In the genomic region with DNA sequence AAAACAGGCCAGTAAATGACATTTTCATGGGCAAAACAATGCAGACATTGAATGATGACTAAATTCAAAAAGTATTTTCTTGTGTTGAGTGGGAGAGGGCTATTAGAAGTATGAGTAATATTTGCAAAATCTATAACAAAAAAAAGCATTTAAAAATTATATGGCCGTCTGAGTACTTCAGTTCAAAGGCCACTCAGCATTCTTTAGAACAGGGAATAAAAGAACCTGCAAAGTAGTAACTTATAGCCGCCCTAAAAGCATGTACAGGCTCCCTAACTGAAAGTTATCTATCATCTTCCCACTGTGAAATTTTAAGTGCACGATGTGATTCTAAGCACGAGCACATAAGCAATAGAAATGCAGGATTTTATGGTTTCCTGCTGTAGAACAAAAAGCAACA, we compare ENCODE assay signal across 7 mouse cellular contexts. TPM values are rescaled to one million over a fixed set of nuclear protein-coding genes. Genes with fewer than 3 reads are reported as not detected.
DNase-seq lines count a peak whose midpoint lies in the region; ATAC-seq lines count a peak whose summit lies in the region.

No protein-coding gene starts in this region.

- H3K36me3 ChIP-seq in kidney, embryonic 16.5 days (ENCODE audit: insufficient read depth, low read length): no peaks in the 10 kb centered on the region
- H3K36me3 ChIP-seq in embryonic facial prominence, embryonic 15.5 days: no peaks in the 10 kb centered on the region
- H3K36me3 ChIP-seq in hindbrain, embryonic 15.5 days: no peaks in the 10 kb centered on the region
- H3K36me3 ChIP-seq in midbrain, embryonic 15.5 days (replicated peaks): no peaks in the 10 kb centered on the region

- no peak overlapping the region for H3K4me3 ChIP-seq in kidney, embryonic 16.5 days (ENCODE audit: low read length)
- peak overlapping the region; percentile 88; the same call in 1 of the 2 replicates for H3K4me3 ChIP-seq in embryonic facial prominence, embryonic 15.5 days (replicated peaks)
- H3K4me3 ChIP-seq in hindbrain, embryonic 15.5 days: no peak overlapping the region; the same call in 1 of the 2 replicates
- H3K4me3 ChIP-seq in midbrain, embryonic 15.5 days: peak overlapping the region; percentile 93; the same call in 1 of the 2 replicates

- H3K27me3 ChIP-seq in kidney, embryonic 16.5 days (ENCODE audit: insufficient read depth, low read length): no peaks in the 10 kb centered on the region
- no peaks in the 10 kb centered on the region for H3K27me3 ChIP-seq in embryonic facial prominence, embryonic 15.5 days
- H3K27me3 ChIP-seq in hindbrain, embryonic 15.5 days: no peaks in the 10 kb centered on the region
- no peaks in the 10 kb centered on the region; the same call in 1 of the 2 replicates for H3K27me3 ChIP-seq in midbrain, embryonic 15.5 days (replicated peaks)

- H3K4me2 ChIP-seq in kidney, embryonic 16.5 days (replicated peaks; ENCODE audit: low read depth, low read length): peak overlapping the region; percentile 94
- peak overlapping the region; percentile 93 for H3K4me2 ChIP-seq in embryonic facial prominence, embryonic 15.5 days (replicated peaks)
- H3K4me2 ChIP-seq in hindbrain, embryonic 15.5 days: peak overlapping the region; percentile 92
- peak overlapping the region; percentile 94 for H3K4me2 ChIP-seq in midbrain, embryonic 15.5 days

- no peak for DNase-seq in kidney, postnatal 36 days
- no peak for DNase-seq in cerebellum, adult 8-10 months

- H3K27ac ChIP-seq in kidney, embryonic 16.5 days (ENCODE audit: low read length): peak overlapping the region; percentile 98; the same call in 1 of the 2 replicates
- H3K27ac ChIP-seq in embryonic facial prominence, embryonic 15.5 days (replicated peaks): peak overlapping the region; percentile 99
- peak overlapping the region; percentile 98 for H3K27ac ChIP-seq in hindbrain, embryonic 15.5 days (replicated peaks)
- peak overlapping the region; percentile 97 for H3K27ac ChIP-seq in midbrain, embryonic 15.5 days

- no peaks in the 10 kb centered on the region for H3K9me3 ChIP-seq in kidney, embryonic 16.5 days (ENCODE audit: low read length)
- H3K9me3 ChIP-seq in embryonic facial prominence, embryonic 15.5 days (replicated peaks): no peaks in the 10 kb centered on the region
- H3K9me3 ChIP-seq in hindbrain, embryonic 15.5 days: no peaks in the 10 kb centered on the region
- H3K9me3 ChIP-seq in midbrain, embryonic 15.5 days: no peaks in the 10 kb centered on the region

- peak overlapping the region; percentile 47 for H3K9ac ChIP-seq in kidney, embryonic 16.5 days (replicated peaks; ENCODE audit: low read length)
- H3K9ac ChIP-seq in embryonic facial prominence, embryonic 15.5 days: no peak overlapping the region
- no peak overlapping the region for H3K9ac ChIP-seq in hindbrain, embryonic 15.5 days
- H3K9ac ChIP-seq in midbrain, embryonic 15.5 days: no peak overlapping the region

- peaks cover 7% of the 10 kb centered on the region; the same call in 1 of the 2 replicates for H3K4me1 ChIP-seq in kidney, embryonic 16.5 days (ENCODE audit: insufficient read depth, low read length)
- peaks cover 9% of the 10 kb centered on the region; the same call in 1 of the 2 replicates for H3K4me1 ChIP-seq in embryonic facial prominence, embryonic 15.5 days
- H3K4me1 ChIP-seq in hindbrain, embryonic 15.5 days (replicated peaks): peaks cover 19% of the 10 kb centered on the region; the same call in 1 of the 2 replicates
- H3K4me1 ChIP-seq in midbrain, embryonic 15.5 days: no peaks in the 10 kb centered on the region

- WGBS in kidney, embryonic 16.5 days: 55% methylated on average over 4 of the region's 4 CpGs
- 52% methylated on average over 4 of the region's 4 CpGs for WGBS in embryonic facial prominence, embryonic 15.5 days
- 70% methylated on average over 4 of the region's 4 CpGs for whole genome bisulfite sequencing in hindbrain, embryonic 15.5 days
- 71% methylated on average over 4 of the region's 4 CpGs for whole genome bisulfite sequencing in midbrain, embryonic 15.5 days

- ATAC-seq in kidney, embryonic 16.5 days (ENCODE audit: low FRiP score, low TSS enrichment): no peak
- ATAC-seq in embryonic facial prominence, embryonic 15.5 days (ENCODE audit: insufficient number of reproducible peaks, low FRiP score, low TSS enrichment, low read depth): no peak
- no peak for ATAC-seq in hindbrain, embryonic 15.5 days (ENCODE audit: low FRiP score, low read depth)
- ATAC-seq in midbrain, embryonic 15.5 days (replicated peaks): no peak
- ATAC-seq in cerebellum, adult (ENCODE audit: insufficient number of reproducible peaks, low FRiP score, low TSS enrichment): no peak

RNA-seq across cellular contexts. Expression of a gene that starts 0.6 kb away (rescaled TPM):
- 23.8 and 24.9 TPM in 2 replicates for polyA plus RNA-seq in kidney, embryonic 16.5 days (2015; fragmentation: Nextera tagmentation; extraction: Ambion mirVana)
- 32.9 TPM in 2 replicates for polyA plus RNA-seq in embryonic facial prominence, embryonic 15.5 days (2015; fragmentation: Nextera tagmentation; extraction: Ambion mirVana)
- 82.1 and 85.4 TPM in 2 replicates for polyA plus RNA-seq in hindbrain, embryonic 15.5 days (2015; fragmentation: Nextera tagmentation; extraction: Ambion mirVana)
- polyA plus RNA-seq in midbrain, embryonic 15.5 days (2015; fragmentation: Nextera tagmentation; extraction: Ambion mirVana): 54.7 and 54.8 TPM in 2 replicates

Comparison
In these comparisons a context has a peak if more than half of its experiments do, and no peak if none do; other contexts are left out.
1. H3K4me3 ChIP-seq: peak in embryonic facial prominence, embryonic 15.5 days (single experiment) and midbrain, embryonic 15.5 days (single experiment); none in kidney, embryonic 16.5 days (single experiment) and hindbrain, embryonic 15.5 days (single experiment).
2. Peak in every context shown above with its lines, with median percentiles within 50 percentile points of each other: H3K27ac ChIP-seq and H3K4me2 ChIP-seq.